Mouse (Mus musculus): Measurements from ENCODE around the gene 4930524B15Rik. TPM values are rescaled to one million over a fixed set of nuclear protein-coding genes. Genes with fewer than 3 reads are reported as not detected.
"Not testable (repeated sequence)": the region's sequence is repeated elsewhere in the genome, so short reads cannot be mapped to it uniquely, and the experiment has no call there.

Gene 4930524B15Rik
- polyA plus RNA-seq, 1 experiment from 2014 or later: not detected

DNA sequence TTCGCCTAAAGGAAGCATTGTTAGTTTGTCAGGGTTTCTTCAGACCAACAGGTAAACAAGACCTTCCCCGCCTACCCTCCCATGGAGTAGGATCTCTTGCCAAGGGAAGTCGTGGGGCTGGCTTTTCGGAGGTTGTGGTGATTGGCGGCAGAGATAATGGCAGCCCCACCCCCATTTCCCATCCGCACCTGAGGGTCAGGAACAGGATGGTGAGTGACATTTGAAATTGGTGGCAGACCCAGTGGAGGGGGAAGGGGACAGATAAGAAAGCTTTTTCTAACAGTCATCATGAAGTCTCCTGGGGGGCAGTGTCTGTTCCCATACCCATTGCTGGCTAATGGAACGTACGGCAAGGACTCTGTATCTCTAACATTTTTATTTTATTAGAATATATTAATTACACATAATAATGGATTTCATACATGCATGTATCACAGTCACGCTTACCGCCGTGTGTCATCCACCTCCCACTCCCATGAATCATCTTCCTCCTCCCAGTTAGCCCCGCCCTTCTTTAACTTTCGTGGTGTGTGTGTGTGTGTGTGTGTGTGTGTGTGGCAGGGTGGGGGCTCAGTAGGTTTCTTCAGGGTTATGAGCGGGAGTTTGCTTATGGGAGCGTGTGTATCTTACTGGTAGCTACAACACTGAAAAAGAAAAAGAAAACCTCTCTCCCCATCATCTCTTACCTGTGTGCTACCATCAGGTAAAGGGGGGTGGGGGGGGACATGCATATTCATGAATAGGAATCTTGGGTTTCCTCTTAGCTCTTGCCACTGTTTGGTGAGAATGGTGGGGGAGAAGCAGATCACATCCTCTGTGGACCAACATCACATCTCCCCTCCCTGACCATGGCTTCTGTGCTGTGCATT, 16.7 kb upstream of the 4930524B15Rik start:
- Histone ChIP-seq H3K9ac (ENCODE audit: low read length) (peak overlapping the region; percentile 51; the same call in 1 of the 2 replicates), H3K4me2 (ENCODE audit: low read depth) (peak overlapping the region; percentile 48), H3K27ac (ENCODE audit: low read depth, low read length) (no peak overlapping the region), H3K27me3 (ENCODE audit: control insufficient read depth, insufficient read depth, low read length) (no peaks in the 10 kb centered on the region), H3K36me3 (ENCODE audit: control insufficient read depth, insufficient read depth, low read length) (no peaks in the 10 kb centered on the region), H3K4me3 (ENCODE audit: low read depth, low read length) (peak overlapping the region; percentile 33), H3K9me3 (ENCODE audit: control insufficient read depth, low read length) (no peaks in the 10 kb centered on the region), H3K4me1 (ENCODE audit: control insufficient read depth, insufficient read depth, low read length) (no peaks in the 10 kb centered on the region)
- WGBS: 18% methylated on average over 15 of the region's 15 CpGs
- DNase-seq (ENCODE audit: low spot score): no peak
- ATAC-seq (ENCODE audit: insufficient read depth, low FRiP score, low TSS enrichment): peak; percentile 60

DNA sequence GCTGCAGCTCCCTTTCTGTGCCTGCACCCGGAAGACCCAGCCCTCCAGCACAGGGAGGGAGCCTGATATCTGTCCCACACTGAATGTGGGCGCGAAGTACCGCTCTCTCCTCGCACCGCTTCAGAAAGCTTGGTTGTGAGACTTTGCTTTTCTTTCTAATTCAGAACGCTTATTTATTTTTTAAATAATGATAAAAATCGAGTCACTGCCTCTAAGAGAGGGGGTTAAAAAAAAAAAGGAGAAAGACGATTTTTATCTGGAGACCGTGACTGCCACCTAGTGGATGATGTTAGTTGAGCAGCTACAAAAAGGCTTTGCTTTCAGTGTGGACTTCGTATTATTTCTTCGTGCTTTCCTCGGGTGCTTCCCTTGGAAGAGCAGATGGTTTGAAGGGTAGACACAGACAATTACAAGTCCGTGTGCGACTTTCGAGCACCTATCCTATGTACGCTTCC, 16.0 kb upstream of the 4930524B15Rik start:
- peak overlapping the region; percentile 48 for H3K4me2 ChIP-seq (ENCODE audit: low read depth)
- H3K4me1 ChIP-seq (ENCODE audit: control insufficient read depth, insufficient read depth, low read length): no peaks in the 10 kb centered on the region
- under 1% methylated on average over 17 of the region's 17 CpGs for WGBS
- peak overlapping the region; percentile 51; the same call in 1 of the 2 replicates for H3K9ac ChIP-seq (ENCODE audit: low read length)
- H3K27me3 ChIP-seq (ENCODE audit: control insufficient read depth, insufficient read depth, low read length): no peaks in the 10 kb centered on the region
- peak overlapping the region; percentile 33 for H3K4me3 ChIP-seq (ENCODE audit: low read depth, low read length)
- DNase-seq (ENCODE audit: low spot score) (peak; percentile 83), ATAC-seq (ENCODE audit: insufficient read depth, low FRiP score, low TSS enrichment) (peak; percentile 85)
- H3K27ac ChIP-seq (ENCODE audit: low read depth, low read length): no peak overlapping the region
- H3K36me3 ChIP-seq (ENCODE audit: control insufficient read depth, insufficient read depth, low read length): no peaks in the 10 kb centered on the region
- no peaks in the 10 kb centered on the region for H3K9me3 ChIP-seq (ENCODE audit: control insufficient read depth, low read length)

DNA sequence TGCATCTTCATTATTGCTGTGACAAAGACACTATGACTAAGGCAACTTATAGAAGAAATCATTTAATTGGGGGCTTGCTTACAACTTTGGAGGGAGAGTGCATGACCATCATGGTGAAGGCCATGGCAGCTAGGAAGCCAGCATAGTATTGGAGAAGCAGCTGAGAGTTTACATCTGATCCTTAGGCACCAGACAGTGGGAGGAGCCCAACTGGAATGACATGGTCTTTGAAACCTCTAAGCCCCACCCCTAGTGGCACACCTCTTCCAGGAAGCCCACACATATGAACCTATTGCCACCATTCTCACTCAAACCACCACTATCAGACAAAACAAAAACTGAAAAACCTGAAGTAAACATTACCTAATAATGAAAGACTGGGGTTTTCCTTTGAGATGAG, 5.3 kb upstream of the 4930524B15Rik start:
- Histone ChIP-seq H3K9me3 (ENCODE audit: control insufficient read depth, low read length) (no peaks in the 10 kb centered on the region), H3K4me2 (ENCODE audit: low read depth) (no peak overlapping the region), H3K27me3 (ENCODE audit: control insufficient read depth, insufficient read depth, low read length) (no peaks in the 10 kb centered on the region), H3K4me3 (ENCODE audit: low read depth, low read length) (no peak overlapping the region), H3K4me1 (ENCODE audit: control insufficient read depth, insufficient read depth, low read length) (no peaks in the 10 kb centered on the region), H3K27ac (ENCODE audit: low read depth, low read length) (no peak overlapping the region), H3K9ac (ENCODE audit: low read length) (no peak overlapping the region), H3K36me3 (ENCODE audit: control insufficient read depth, insufficient read depth, low read length) (no peaks in the 10 kb centered on the region)
- ATAC-seq (ENCODE audit: insufficient read depth, low FRiP score, low TSS enrichment) (no peak), DNase-seq (ENCODE audit: low spot score) (no peak)

DNA sequence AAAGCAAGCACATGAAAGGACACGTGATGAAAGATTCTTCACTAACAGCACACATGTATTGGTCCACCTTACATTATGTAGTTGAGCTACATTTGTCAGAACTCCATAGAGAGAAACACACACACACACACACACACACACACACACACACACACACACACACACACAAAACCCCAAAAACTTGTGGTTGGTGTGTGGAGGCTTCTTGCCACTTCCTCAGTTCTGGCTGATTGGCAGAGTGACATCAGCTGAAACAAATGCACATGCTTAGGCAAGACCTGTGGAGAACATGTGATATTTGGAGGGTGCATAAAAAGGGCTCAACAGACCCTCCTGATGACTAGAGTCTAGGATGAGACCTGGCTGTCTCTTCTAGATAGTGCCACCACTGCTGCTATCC, 1.4 kb upstream of the 4930524B15Rik start:
- Histone ChIP-seq H3K9me3 (ENCODE audit: control insufficient read depth, low read length) (no peaks in the 10 kb centered on the region), H3K27ac (ENCODE audit: low read depth, low read length) (no peak overlapping the region), H3K4me1 (ENCODE audit: control insufficient read depth, insufficient read depth, low read length) (no peaks in the 10 kb centered on the region), H3K4me2 (ENCODE audit: low read depth) (no peak overlapping the region), H3K27me3 (ENCODE audit: control insufficient read depth, insufficient read depth, low read length) (no peaks in the 10 kb centered on the region), H3K4me3 (ENCODE audit: low read depth, low read length) (no peak overlapping the region), H3K9ac (ENCODE audit: low read length) (no peak overlapping the region), H3K36me3 (ENCODE audit: control insufficient read depth, insufficient read depth, low read length) (no peaks in the 10 kb centered on the region)
- no peak for DNase-seq (ENCODE audit: low spot score)
- 94% methylated on average over 1 of the region's 1 CpGs for WGBS
- no peak for ATAC-seq (ENCODE audit: insufficient read depth, low FRiP score, low TSS enrichment)

DNA sequence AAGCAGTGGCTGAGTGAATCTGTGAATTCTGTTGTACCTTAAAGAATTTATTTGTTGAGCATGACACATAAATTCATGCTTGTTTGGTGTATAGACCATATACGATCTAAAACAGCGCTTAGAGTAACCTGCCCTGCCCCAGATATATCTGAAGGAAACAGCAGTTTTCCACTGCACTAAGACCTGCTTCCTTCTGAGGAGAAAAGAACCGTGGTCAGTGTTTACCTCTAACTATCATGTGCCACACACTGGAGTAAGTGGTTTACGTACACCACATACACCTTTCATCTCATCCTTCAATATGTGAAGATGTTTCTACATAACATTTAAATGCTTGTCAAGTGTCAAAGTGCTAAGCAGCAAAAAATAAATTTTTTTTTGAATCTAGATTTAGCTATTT, 8.7 kb downstream of the 4930524B15Rik start:
- Histone ChIP-seq H3K4me2 (ENCODE audit: low read depth) (no peak overlapping the region), H3K9ac (ENCODE audit: low read length) (no peak overlapping the region), H3K4me3 (ENCODE audit: low read depth, low read length) (no peak overlapping the region), H3K27ac (ENCODE audit: low read depth, low read length) (no peak overlapping the region), H3K36me3 (ENCODE audit: control insufficient read depth, insufficient read depth, low read length) (no peaks in the 10 kb centered on the region), H3K27me3 (ENCODE audit: control insufficient read depth, insufficient read depth, low read length) (no peaks in the 10 kb centered on the region), H3K9me3 (ENCODE audit: control insufficient read depth, low read length) (no peaks in the 10 kb centered on the region), H3K4me1 (ENCODE audit: control insufficient read depth, insufficient read depth, low read length) (no peaks in the 10 kb centered on the region)
- 85% methylated on average over 4 of the region's 4 CpGs for WGBS
- ATAC-seq (ENCODE audit: insufficient read depth, low FRiP score, low TSS enrichment): no peak
- DNase-seq (ENCODE audit: low spot score): no peak

DNA sequence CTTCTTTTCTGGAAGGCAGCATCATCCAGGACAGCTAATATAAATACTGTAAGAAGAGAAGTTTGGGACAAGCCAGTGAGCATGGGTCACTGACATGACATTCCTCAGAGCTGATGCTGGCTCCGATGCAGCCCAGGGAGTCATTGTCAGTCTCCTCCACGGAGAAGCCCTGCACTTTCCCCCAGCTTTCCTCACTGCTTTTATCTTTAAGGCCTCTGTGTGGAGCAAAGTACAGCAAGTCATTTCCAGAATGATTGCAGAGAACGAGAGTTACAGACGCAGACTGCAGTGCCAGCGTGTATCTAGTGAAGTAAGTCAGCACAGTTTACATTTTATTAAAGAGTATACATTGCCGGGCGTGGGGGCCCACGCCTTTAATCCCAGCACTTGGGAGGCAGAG, 9.4 kb downstream of the 4930524B15Rik start:
- no peak overlapping the region for H3K9ac ChIP-seq (ENCODE audit: low read length)
- H3K36me3 ChIP-seq (ENCODE audit: control insufficient read depth, insufficient read depth, low read length): no peaks in the 10 kb centered on the region
- no peaks in the 10 kb centered on the region for H3K27me3 ChIP-seq (ENCODE audit: control insufficient read depth, insufficient read depth, low read length)
- WGBS: 65% methylated on average over 8 of the region's 8 CpGs
- DNase-seq (ENCODE audit: low spot score) (no peak), ATAC-seq (ENCODE audit: insufficient read depth, low FRiP score, low TSS enrichment) (no peak)
- no peak overlapping the region for H3K4me3 ChIP-seq (ENCODE audit: low read depth, low read length)
- no peak overlapping the region for H3K4me2 ChIP-seq (ENCODE audit: low read depth)
- no peaks in the 10 kb centered on the region for H3K9me3 ChIP-seq (ENCODE audit: control insufficient read depth, low read length)
- H3K4me1 ChIP-seq (ENCODE audit: control insufficient read depth, insufficient read depth, low read length): no peaks in the 10 kb centered on the region
- H3K27ac ChIP-seq (ENCODE audit: low read depth, low read length): no peak overlapping the region

DNA sequence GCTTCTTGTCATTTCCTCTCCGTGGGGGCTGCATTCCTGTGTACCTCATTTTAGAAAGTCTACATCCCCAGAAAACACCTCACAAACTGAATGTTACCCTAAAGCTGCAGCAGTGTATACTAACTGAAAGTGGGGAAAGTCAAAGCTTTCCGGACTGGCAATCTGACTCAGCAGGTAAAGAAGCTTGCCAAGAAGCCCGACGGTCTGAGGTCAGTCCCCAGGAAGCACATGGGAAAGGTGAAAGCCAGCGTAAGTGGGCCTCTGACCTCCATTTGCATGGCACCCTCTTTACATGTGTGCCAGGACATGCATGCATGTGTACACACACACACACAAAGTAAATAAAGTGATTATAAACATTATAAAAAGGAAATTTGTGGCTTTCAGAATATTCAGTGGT, 10.3 kb downstream of the 4930524B15Rik start:
- WGBS: 89% methylated on average over 5 of the region's 5 CpGs

DNA sequence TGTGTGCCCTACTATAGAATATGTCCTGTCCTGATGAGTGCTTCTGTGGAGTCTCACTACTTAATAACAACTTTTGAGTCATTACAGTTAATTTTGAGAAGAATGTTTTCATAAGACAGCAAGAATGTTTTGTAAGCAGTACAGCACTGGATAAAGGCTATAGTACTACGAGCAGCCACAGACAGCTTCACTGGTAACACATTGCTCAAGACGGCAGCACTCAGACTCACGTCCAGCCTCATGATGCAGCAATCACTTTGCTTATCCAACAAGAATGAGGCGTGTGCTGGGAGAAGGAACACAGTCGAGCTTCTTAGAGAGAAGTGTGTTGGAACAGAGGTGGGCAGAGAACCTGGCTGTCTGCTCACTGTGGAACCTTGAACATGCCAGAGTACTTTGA, 10.7 kb downstream of the 4930524B15Rik start:
- Histone ChIP-seq H3K4me2 (ENCODE audit: low read depth) (no peak overlapping the region), H3K9me3 (ENCODE audit: control insufficient read depth, low read length) (no peaks in the 10 kb centered on the region), H3K36me3 (ENCODE audit: control insufficient read depth, insufficient read depth, low read length) (no peaks in the 10 kb centered on the region), H3K4me3 (ENCODE audit: low read depth, low read length) (no peak overlapping the region), H3K27ac (ENCODE audit: low read depth, low read length) (no peak overlapping the region), H3K4me1 (ENCODE audit: control insufficient read depth, insufficient read depth, low read length) (no peaks in the 10 kb centered on the region), H3K27me3 (ENCODE audit: control insufficient read depth, insufficient read depth, low read length) (no peaks in the 10 kb centered on the region), H3K9ac (ENCODE audit: low read length) (no peak overlapping the region)
- no peak for ATAC-seq (ENCODE audit: insufficient read depth, low FRiP score, low TSS enrichment)
- no peak for DNase-seq (ENCODE audit: low spot score)
- WGBS: 84% methylated on average over 5 of the region's 5 CpGs

More for the DNA sequence above, 10.3 kb downstream of the 4930524B15Rik start:
- Histone ChIP-seq H3K9ac (ENCODE audit: low read length) (no peak overlapping the region), H3K27me3 (ENCODE audit: control insufficient read depth, insufficient read depth, low read length) (no peaks in the 10 kb centered on the region), H3K36me3 (ENCODE audit: control insufficient read depth, insufficient read depth, low read length) (no peaks in the 10 kb centered on the region), H3K4me2 (ENCODE audit: low read depth) (no peak overlapping the region), H3K9me3 (ENCODE audit: control insufficient read depth, low read length) (no peaks in the 10 kb centered on the region), H3K27ac (ENCODE audit: low read depth, low read length) (no peak overlapping the region), H3K4me3 (ENCODE audit: low read depth, low read length) (no peak overlapping the region), H3K4me1 (ENCODE audit: control insufficient read depth, insufficient read depth, low read length) (no peaks in the 10 kb centered on the region)
- ATAC-seq (ENCODE audit: insufficient read depth, low FRiP score, low TSS enrichment) (no peak), DNase-seq (ENCODE audit: low spot score) (no peak)

DNA sequence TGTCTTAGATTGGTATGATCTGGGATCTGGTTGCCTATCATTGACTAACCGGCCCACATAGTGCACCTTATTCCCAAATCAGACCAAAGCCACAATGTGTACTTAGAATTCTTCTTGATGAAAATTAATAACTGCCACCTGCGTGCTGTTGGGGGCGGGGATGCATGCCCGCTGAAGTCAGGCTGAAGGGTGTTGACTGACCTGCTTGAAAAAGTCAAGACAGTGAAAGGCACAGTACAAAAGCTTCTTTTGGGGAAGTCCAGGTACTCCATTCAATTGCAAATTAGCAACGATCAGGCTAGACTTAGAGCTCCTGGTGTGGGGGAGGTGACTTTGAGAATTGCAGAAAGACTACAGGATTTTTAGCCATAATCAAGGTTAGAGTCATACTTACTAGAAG, 14.7 kb downstream of the 4930524B15Rik start:
- not testable (repeated sequence) for H3K4me1 ChIP-seq (ENCODE audit: control insufficient read depth, insufficient read depth, low read length); DNase-seq (ENCODE audit: low spot score); H3K9ac ChIP-seq (ENCODE audit: low read length); H3K4me3 ChIP-seq (ENCODE audit: low read depth, low read length); H3K27ac ChIP-seq (ENCODE audit: low read depth, low read length); ATAC-seq (ENCODE audit: insufficient read depth, low FRiP score, low TSS enrichment); H3K27me3 ChIP-seq (ENCODE audit: control insufficient read depth, insufficient read depth, low read length); H3K9me3 ChIP-seq (ENCODE audit: control insufficient read depth, low read length); H3K4me2 ChIP-seq (ENCODE audit: low read depth); H3K36me3 ChIP-seq (ENCODE audit: control insufficient read depth, insufficient read depth, low read length)
- WGBS: 92% methylated on average over 5 of the region's 5 CpGs

All from neural tube, embryonic 11.5 days (tissue).